ENCODE assay signal across 10 mouse cellular contexts in the genomic region with DNA sequence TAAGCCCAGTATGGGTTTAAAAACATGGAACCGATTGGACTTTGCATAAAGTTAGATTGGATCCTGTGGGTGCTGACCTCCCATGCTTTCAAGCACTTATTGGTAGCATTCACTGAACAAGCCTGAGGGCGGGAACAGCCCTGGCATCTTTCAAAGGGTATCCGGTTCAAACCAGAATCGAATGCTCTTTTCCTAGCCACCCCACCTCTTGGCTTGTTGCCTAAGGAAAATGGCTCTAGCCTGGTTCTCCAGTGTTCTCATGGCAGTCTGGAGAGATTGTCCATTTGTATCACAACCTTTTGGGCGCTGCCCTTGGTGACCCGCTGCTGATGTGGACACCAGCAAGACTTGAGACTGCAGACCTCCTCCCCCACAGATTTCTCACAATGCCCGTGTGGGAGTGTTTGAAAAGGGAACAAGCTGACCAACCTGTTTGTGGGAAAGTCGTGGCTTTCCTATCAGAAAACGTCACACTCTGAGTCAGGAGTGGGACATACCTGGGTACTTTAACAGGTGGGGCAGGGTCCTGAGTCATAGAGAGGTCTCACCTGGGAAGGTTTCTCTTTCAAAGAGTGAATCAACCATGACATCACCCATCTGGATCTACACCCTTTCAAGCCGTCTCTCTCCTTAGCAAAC. TPM values are rescaled to one million over a fixed set of nuclear protein-coding genes. Genes with fewer than 3 reads are reported as not detected.
A peak's percentile ranks its signal among the peaks of the same experiment; 100 is the strongest.
DNase-seq lines count a peak whose midpoint lies in the region; ATAC-seq lines count a peak whose summit lies in the region.
"Had no signal": no experiment of that assay in that cellular context is flagged by ENCODE, and none has a peak within 500 bp of the region (broad histone marks: within the 10 kb centered on the region; RNA-seq: fewer than 3 reads in every experiment).

No protein-coding gene starts in this region.

- no peaks in the 10 kb centered on the region for H3K9me3 ChIP-seq in kidney, embryonic 15.5 days (replicated peaks)
- H3K9me3 ChIP-seq in heart, embryonic 11.5 days (replicated peaks; ENCODE audit: control insufficient read depth, low read length): no peaks in the 10 kb centered on the region

- H3K9ac ChIP-seq in kidney, embryonic 15.5 days: no peak overlapping the region
- H3K9ac ChIP-seq in heart, embryonic 11.5 days (ENCODE audit: low read depth, low read length): no peak overlapping the region

- no peak; the same call in 1 of the 2 replicates for ATAC-seq in kidney, embryonic 15.5 days (replicated peaks; ENCODE audit: low FRiP score)
- ATAC-seq in heart, embryonic 11.5 days (replicated peaks; ENCODE audit: insufficient number of reproducible peaks, low FRiP score, low TSS enrichment): no peak
- ATAC-seq: hindbrain, postnatal 0 days had no signal

- DNase-seq in ES-CJ7 (ENCODE audit: low read depth, low spot score): peak; percentile 91
- DNase-seq in ZHBTc4 (ENCODE audit: low read depth, low spot score): peak; percentile 88
- peak; percentile 32 for DNase-seq in lung, postnatal 10 days
- no peak for DNase-seq in heart, postnatal 4 days
- DNase-seq in right cerebral cortex, adult 2 months (ENCODE audit: low spot score in 2 of 2): no peak
- DNase-seq: heart, postnatal 10 days had no signal

- H3K36me3 ChIP-seq in kidney, embryonic 15.5 days: no peaks in the 10 kb centered on the region
- no peaks in the 10 kb centered on the region for H3K36me3 ChIP-seq in heart, embryonic 11.5 days (ENCODE audit: control insufficient read depth, insufficient read depth, low read length)

- H3K27ac ChIP-seq in kidney, embryonic 15.5 days: peak overlapping the region; percentile 84
- H3K27ac ChIP-seq in heart, embryonic 11.5 days (ENCODE audit: low read depth, low read length): no peak overlapping the region
- H3K27ac ChIP-seq: hindbrain, postnatal 0 days had no signal

- H3K4me1 ChIP-seq in kidney, embryonic 15.5 days: peaks cover 80% of the 10 kb centered on the region
- H3K4me1 ChIP-seq in heart, embryonic 11.5 days (ENCODE audit: control insufficient read depth, insufficient read depth, low read length): peaks cover 8% of the 10 kb centered on the region

- no peaks in the 10 kb centered on the region for H3K27me3 ChIP-seq in kidney, embryonic 15.5 days
- no peaks in the 10 kb centered on the region for H3K27me3 ChIP-seq in heart, embryonic 11.5 days (ENCODE audit: control insufficient read depth, insufficient read depth, low read length)

- no peak overlapping the region for H3K4me2 ChIP-seq in kidney, embryonic 15.5 days
- no peak overlapping the region for H3K4me2 ChIP-seq in heart, embryonic 11.5 days

- H3K4me3 ChIP-seq in kidney, embryonic 15.5 days (replicated peaks): no peak overlapping the region
- no peak overlapping the region for H3K4me3 ChIP-seq in heart, embryonic 11.5 days (ENCODE audit: low read depth, low read length)
- H3K4me3 ChIP-seq: erythroblast, embryonic 14.5 days had no signal

- 63% methylated on average over 10 of the region's 10 CpGs for WGBS in kidney, embryonic 15.5 days
- 73% methylated on average over 10 of the region's 10 CpGs for WGBS in heart, embryonic 11.5 days (ENCODE audit: insufficient replicate concordance)

RNA-seq across cellular contexts. Expression of gene Cdh1, which starts 12.6 kb away (rescaled TPM):
- 80.8 and 81.7 TPM in 2 replicates for polyA plus RNA-seq in kidney, embryonic 15.5 days (2015; fragmentation: Nextera tagmentation; extraction: Ambion mirVana)
- polyA plus RNA-seq in heart, embryonic 11.5 days (2014; fragmentation: Nextera tagmentation; extraction: Ambion mirVana): 1.4 and 1.7 TPM in 2 replicates
- under 1 TPM; 0.10 to 0.23 TPM for total RNA-seq in heart, postnatal 4 days (2021)
- polyA plus RNA-seq: erythroblast, embryonic 14.5 days had no signal

RNA-seq across cellular contexts. Expression of gene Gm10073, which starts 42.5 kb away (rescaled TPM):
- polyA plus RNA-seq in kidney, embryonic 15.5 days (2015; fragmentation: Nextera tagmentation; extraction: Ambion mirVana): 9.9 and 11.7 TPM in 2 replicates
- 6.9 and 7.6 TPM in 2 replicates for polyA plus RNA-seq in heart, embryonic 11.5 days (2014; fragmentation: Nextera tagmentation; extraction: Ambion mirVana)
- total RNA-seq in heart, postnatal 4 days (2021): 100 to 1,000 TPM; 125 to 128 TPM

Comparison
In these comparisons a context has a peak if more than half of its experiments do, and no peak if none do; other contexts are left out.
1. DNase-seq: peak in ES-CJ7 (single experiment), ZHBTc4 (single experiment) and lung, postnatal 10 days (single experiment); none in heart, postnatal 4 days (single experiment) and right cerebral cortex, adult 2 months (0 of 2).
2. RNA of gene Cdh1, which starts 12.6 kb away (polyA plus RNA-seq): 80.8 to 81.7 TPM in kidney, embryonic 15.5 days; 1.4 to 1.7 TPM in heart, embryonic 11.5 days; every median in the first group is over 10 times any median in the second.